Mouse (Mus musculus) forebrain, postnatal 0 days (tissue): ENCODE results near the gene Elk4. TPM values are rescaled to one million over a fixed set of nuclear protein-coding genes. Genes with fewer than 3 reads are reported as not detected.
A peak's percentile ranks its signal among the peaks of the same experiment; 100 is the strongest.

Source experiments
- ATAC-seq: fragments of 200-750 bp; cut with Nextera tagmentation; 2 replicates; pipeline ENCODE4 v1.8.0; 2017; ENCODE audit warnings: mild to moderate bottlenecking, moderate library complexity
- DNase-seq: peaks from one replicate; pipeline ENCODE4 v3.0.0-alpha.2; 2015
- H3K27ac ChIP-seq: fragments of 300-500 bp; sonication (generic); 2 replicates; pipeline ENCODE4 v1.5.1; 2014; ENCODE audit warnings: low read depth, mild to moderate bottlenecking, antibody characterized with exemption, low read length, moderate library complexity, mixed read lengths
- H3K27me3 ChIP-seq: fragments of 300-500 bp; sonication (generic); 2 replicates; pipeline ENCODE4 v1.6.1; 2014; ENCODE audit warnings: mild to moderate bottlenecking, low read length, mixed read lengths; ENCODE audit not compliant: insufficient read depth
- H3K36me3 ChIP-seq: fragments of 300-500 bp; sonication (generic); 2 replicates; pipeline ENCODE4 v1.6.1; 2014; ENCODE audit warnings: mild to moderate bottlenecking, moderate library complexity; ENCODE audit not compliant: insufficient read depth
- H3K4me1 ChIP-seq: fragments of 300-500 bp; sonication (generic); 2 replicates; pipeline ENCODE4 v1.6.1; 2014; ENCODE audit warnings: antibody characterized with exemption; ENCODE audit not compliant: insufficient read depth
- H3K4me2 ChIP-seq: fragments of 300-500 bp; sonication (generic); 2 replicates; pipeline ENCODE4 v1.6.1; 2014; ENCODE audit warnings: low read depth, mild to moderate bottlenecking, moderate library complexity
- H3K4me3 ChIP-seq: fragments of 300-500 bp; sonication (generic); 2 replicates; pipeline ENCODE4 v1.5.1; 2014; ENCODE audit warnings: low read depth, low read length, mixed read lengths
- H3K9ac ChIP-seq: fragments of 300-500 bp; sonication (generic); 2 replicates; pipeline ENCODE4 v1.6.1; 2014; ENCODE audit warnings: mild to moderate bottlenecking
- H3K9me3 ChIP-seq: fragments of 300-500 bp; sonication (generic); 2 replicates; pipeline ENCODE4 v1.6.1; 2016; ENCODE audit warnings: low read length
- CTCF ChIP-seq: sonication (generic); IDR thresholded peaks from 2 replicates; pipeline ENCODE4 v1.5.1; 2016; ENCODE audit warnings: antibody characterized with exemption, control low read depth, low read depth
- WGBS: fragments of 180-500 bp; shearing (Covaris S2); extraction: QIAGEN DNeasy Blood & Tissue Kit; methylation state at CpG from one replicate; pipeline ENCODE4 v1.1.7; 2014; 5-methylcytosine and 5-hydroxymethylcytosine counted together
- polyA plus RNA-seq: library from polyadenylated mRNA; unstranded; fragments of >200 nt; fragmentation: Nextera tagmentation; extraction: Ambion mirVana; gene quantifications from 2 replicates; pipeline ENCODE4 v1.2.1, GENCODE M21; 2015
- total RNA-seq: library from RNA; depleted of rRNA; stranded (reverse); fragments of >200 nt; gene quantifications from 2 replicates; pipeline ENCODE4 v1.2.3, GENCODE M21; 2014

Gene Elk4
- total and polyA plus RNA-seq, 2 experiments from 2014 or later: 8.2 to 25.5 TPM

DNA sequence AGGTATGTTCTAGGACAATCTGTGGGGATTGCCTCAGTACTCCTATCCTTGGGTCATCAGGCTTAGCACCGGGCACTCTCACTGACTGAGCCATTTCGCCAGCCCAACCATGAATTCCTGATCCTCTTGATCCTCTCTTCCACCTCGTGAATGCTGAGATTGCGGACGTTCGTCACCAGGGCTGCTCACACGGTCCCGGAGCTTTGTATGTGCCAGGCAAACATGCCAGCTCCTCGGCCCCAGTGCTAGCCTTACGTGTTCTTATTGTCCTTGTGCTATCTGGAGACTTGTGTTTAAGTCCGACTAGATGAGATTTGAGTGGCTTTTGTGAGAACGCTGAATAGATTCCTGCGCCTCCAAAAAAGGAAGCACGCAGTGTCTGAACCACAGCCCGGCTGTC lies 20.0 kb upstream of the Elk4 start:
- no peaks in the 10 kb centered on the region for H3K9me3 ChIP-seq
- WGBS: 63% methylated on average over 15 of the region's 15 CpGs
- no peaks in the 10 kb centered on the region for H3K4me1 ChIP-seq
- H3K27ac ChIP-seq: no peak overlapping the region
- no peaks in the 10 kb centered on the region for H3K36me3 ChIP-seq
- ATAC-seq (no peak), DNase-seq (no peak)
- no peaks in the 10 kb centered on the region for H3K27me3 ChIP-seq
- TF ChIP-seq CTCF: no peak
- H3K9ac ChIP-seq: no peak overlapping the region
- no peak overlapping the region for H3K4me3 ChIP-seq
- no peak overlapping the region for H3K4me2 ChIP-seq

DNA sequence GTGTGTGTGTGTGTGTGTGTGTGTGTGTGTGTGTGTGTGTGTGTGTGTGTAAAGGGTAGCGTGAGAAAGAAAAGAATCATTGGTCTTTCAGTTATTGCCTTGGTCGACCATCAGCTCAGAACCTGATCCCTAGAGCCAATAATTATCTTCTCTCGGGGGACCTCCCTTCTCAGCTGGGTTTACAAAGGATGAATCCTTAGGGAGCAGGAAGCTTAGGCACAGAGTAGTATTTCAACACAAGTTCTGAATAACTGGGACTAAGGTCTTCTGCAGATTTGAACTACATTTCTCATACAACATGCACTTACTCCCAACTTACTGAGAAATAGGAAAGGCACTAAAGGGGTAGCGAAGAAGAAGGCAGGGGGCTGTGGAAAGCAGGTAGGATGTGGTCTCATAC lies 17.9 kb upstream of the Elk4 start:
- H3K4me1 ChIP-seq: no peaks in the 10 kb centered on the region
- TF ChIP-seq CTCF: no peak
- no peak overlapping the region for H3K4me3 ChIP-seq
- ATAC-seq: no peak
- no peaks in the 10 kb centered on the region for H3K27me3 ChIP-seq
- no peak for DNase-seq
- H3K9me3 ChIP-seq: no peaks in the 10 kb centered on the region
- H3K4me2 ChIP-seq: no peak overlapping the region
- no peak overlapping the region for H3K9ac ChIP-seq
- no peak overlapping the region for H3K27ac ChIP-seq
- 78% methylated on average over 4 of the region's 4 CpGs for WGBS
- no peaks in the 10 kb centered on the region for H3K36me3 ChIP-seq

DNA sequence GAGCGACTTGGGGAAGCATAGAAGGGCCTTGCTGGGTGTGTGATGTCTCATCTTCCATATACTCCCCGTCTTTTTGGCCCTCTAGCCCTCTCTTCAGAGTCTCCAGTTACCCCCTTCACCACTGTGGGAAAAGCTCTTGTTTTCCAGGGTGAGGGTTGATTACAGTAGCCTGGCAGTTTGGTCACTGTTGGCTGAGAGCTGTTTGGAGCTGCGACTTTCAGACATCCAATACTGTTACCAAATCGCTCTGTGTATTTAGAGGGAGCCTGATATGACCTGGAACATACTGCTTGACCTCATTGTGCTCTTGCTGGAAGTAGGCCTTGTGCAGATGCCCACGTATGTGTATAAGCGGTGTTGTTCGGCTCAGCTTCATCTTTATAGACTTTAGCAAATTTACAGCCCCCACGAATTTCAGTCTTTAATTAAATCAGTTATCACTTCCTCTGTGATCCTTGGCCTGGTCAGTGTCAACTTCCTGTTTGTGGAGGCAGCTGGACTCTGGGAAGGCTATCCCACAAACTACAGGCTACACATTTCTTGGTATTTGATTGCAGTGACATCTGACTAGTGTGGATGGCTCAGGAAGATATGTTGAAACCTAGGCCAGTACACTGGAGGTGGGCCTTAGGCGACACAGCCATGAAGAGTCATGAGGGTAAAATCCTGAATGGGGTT lies 17.2 kb upstream of the Elk4 start:
- no peak for TF ChIP-seq CTCF
- Histone ChIP-seq H3K9ac (no peak overlapping the region), H3K4me1 (no peaks in the 10 kb centered on the region), H3K4me2 (no peak overlapping the region), H3K36me3 (no peaks in the 10 kb centered on the region), H3K27ac (no peak overlapping the region), H3K9me3 (no peaks in the 10 kb centered on the region), H3K4me3 (no peak overlapping the region), H3K27me3 (no peaks in the 10 kb centered on the region)
- 90% methylated on average over 9 of the region's 9 CpGs for WGBS
- no peak for ATAC-seq
- no peak for DNase-seq

DNA sequence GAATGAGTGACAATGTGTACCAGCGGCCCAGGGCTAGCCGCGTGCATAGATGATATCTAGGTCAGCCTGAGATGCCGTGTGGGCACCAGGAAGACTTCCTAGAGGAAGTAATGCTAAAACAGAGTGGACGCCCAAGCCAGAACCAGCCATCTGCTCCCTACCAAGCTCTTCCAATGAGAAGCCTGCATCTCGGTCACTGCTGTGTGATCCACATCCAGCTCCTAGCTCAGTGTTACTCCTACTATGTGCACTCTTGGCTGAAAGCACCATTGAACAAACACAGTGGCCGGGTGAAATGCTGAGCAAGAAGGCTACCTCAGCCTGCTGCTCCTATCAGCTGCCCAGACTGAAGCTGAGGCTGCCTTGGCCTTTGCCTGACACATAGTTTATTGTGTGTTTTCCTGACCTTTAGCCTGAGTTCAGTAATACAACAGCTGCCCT lies 14.8 kb upstream of the Elk4 start:
- Histone ChIP-seq H3K9ac (no peak overlapping the region), H3K9me3 (no peaks in the 10 kb centered on the region), H3K4me1 (no peaks in the 10 kb centered on the region), H3K4me3 (no peak overlapping the region), H3K27ac (no peak overlapping the region), H3K36me3 (no peaks in the 10 kb centered on the region), H3K27me3 (no peaks in the 10 kb centered on the region), H3K4me2 (no peak overlapping the region)
- TF ChIP-seq CTCF: no peak
- no peak for DNase-seq
- 79% methylated on average over 7 of the region's 7 CpGs for WGBS
- no peak for ATAC-seq

DNA sequence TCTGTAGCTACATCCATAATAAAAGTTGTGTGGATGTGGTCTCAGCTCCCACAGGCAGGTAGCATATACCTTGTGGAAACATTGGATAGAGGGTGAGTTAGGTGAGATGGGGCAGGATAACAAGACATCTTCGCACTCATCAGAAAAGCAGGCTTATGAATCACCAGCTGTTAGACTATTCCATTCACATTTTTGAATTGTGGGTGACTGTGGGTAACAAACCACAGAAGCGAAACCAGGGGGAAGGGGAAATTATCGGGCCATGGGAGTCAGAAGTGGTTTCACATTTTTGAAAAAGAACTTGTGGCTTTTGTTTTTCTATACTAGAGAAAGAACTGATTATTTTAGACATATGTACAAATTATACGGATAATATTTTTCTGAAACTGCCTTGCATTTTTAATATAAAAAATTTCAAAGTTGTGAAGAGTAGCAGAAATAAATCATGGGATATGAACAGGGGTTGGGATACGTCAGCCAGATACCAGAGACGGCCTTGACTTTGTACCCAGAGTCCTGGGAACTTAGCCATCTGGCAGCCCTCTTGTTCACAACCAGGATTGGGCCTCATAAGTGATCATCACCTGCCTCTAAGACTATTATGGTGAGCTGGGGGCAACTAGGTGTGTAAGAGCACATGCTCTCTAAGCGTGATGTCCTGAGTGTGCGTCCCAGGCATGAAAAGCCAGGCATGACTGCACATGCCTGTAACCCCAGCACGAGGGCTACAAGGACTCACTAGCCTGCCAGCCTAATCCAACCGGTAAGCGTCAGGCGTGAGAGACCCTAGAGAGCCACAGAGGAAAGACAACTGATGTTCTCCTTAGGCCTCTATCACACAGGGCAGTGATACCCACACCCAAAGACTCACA lies 14.0 kb upstream of the Elk4 start:
- WGBS: 88% methylated on average over 12 of the region's 12 CpGs
- Histone ChIP-seq H3K9me3 (no peaks in the 10 kb centered on the region), H3K9ac (no peak overlapping the region), H3K27me3 (no peaks in the 10 kb centered on the region), H3K4me2 (no peak overlapping the region), H3K36me3 (no peaks in the 10 kb centered on the region), H3K4me3 (no peak overlapping the region), H3K4me1 (no peaks in the 10 kb centered on the region), H3K27ac (no peak overlapping the region)
- TF ChIP-seq CTCF: no peak
- DNase-seq (no peak), ATAC-seq (no peak)

DNA sequence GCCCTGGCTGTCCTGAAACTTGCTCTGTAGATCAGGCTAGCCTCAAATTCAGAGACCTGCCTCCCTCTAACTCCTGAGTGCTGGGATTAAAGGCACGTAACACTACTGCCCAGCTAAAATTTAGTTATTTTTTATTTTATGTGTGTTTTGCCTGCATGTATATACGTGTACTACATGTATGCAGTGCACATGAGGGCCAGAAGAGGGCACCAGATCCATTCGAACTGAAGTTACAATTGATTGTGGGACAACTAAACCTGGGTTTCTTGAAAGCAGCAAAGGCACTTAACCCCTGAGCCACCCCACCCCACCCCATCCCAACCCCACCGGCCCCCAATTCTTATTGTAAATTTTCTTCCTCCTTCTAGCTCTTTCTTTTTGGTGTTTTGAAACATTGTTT lies 12.3 kb upstream of the Elk4 start:
- DNase-seq: peak; percentile 57

DNA sequence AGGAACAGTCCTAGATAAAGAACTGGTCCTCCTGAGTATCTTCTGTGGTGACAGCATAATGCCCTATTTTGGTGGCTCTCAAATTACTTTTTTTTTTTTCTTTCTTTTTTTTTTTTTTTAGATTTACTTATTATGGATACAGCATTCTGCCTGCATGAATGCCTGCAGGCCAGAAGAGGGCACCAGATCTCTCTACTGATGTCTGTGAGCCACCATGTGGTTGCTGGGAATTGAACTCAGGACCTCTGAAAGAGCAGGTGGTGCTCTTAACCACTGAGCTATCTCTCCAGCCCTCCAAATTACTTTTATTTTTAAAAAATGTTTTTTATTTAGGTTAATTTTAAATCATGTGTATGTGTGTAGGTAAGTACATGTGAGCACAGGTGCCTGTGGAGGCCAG lies 6.9 kb upstream of the Elk4 start:
- Histone ChIP-seq H3K27ac (no peak overlapping the region), H3K4me2 (no peak overlapping the region), H3K36me3 (no peaks in the 10 kb centered on the region), H3K9me3 (no peaks in the 10 kb centered on the region), H3K4me1 (no peaks in the 10 kb centered on the region), H3K27me3 (no peaks in the 10 kb centered on the region), H3K9ac (no peak overlapping the region), H3K4me3 (no peak overlapping the region)
- no peak for DNase-seq
- peak; percentile 24; the same call in 1 of the 2 replicates for TF ChIP-seq CTCF
- ATAC-seq: no peak

More for the DNA sequence above, 12.3 kb upstream of the Elk4 start:
- 33% methylated on average over 4 of the region's 4 CpGs for WGBS
- H3K9me3 ChIP-seq: no peaks in the 10 kb centered on the region
- no peaks in the 10 kb centered on the region for H3K36me3 ChIP-seq
- TF ChIP-seq CTCF: peak; percentile 75
- H3K4me1 ChIP-seq: no peaks in the 10 kb centered on the region
- no peaks in the 10 kb centered on the region for H3K27me3 ChIP-seq
- H3K27ac ChIP-seq: no peak overlapping the region
- no peak overlapping the region for H3K9ac ChIP-seq
- ATAC-seq: no peak
- no peak overlapping the region for H3K4me2 ChIP-seq
- H3K4me3 ChIP-seq: no peak overlapping the region
